Comparison of ENCODE assay signal across 9 mouse cellular contexts in genomic region chr11:113778733-113779679, GRCm38 (mm10). TPM values are rescaled to one million over a fixed set of nuclear protein-coding genes. Genes with fewer than 3 reads are reported as not detected.
DNase-seq lines count a peak whose midpoint lies in the region; ATAC-seq and TF ChIP-seq lines count a peak whose summit lies in the region.
"Had no signal": no experiment of that assay in that cellular context is flagged by ENCODE, and none has a peak within 500 bp of the region (broad histone marks: within the 10 kb centered on the region; RNA-seq: fewer than 3 reads in every experiment).

No protein-coding gene starts in this region.

- no peak for TF ChIP-seq CTCF in hindbrain, postnatal 0 days (IDR thresholded peaks at IDR 0.05; ENCODE audit: low read depth)
- TF ChIP-seq CTCF in lung, postnatal 0 days (IDR thresholded peaks at IDR 0.05), result peak; percentile 22

- no peak for TF ChIP-seq EP300 in lung, postnatal 0 days (IDR thresholded peaks at IDR 0.05)

- ATAC-seq in hindbrain, postnatal 0 days, result peak; percentile 47; the same call in 1 of the 2 replicates
- ATAC-seq in lung, postnatal 0 days, result peak; percentile 39

- no peaks in the 10 kb centered on the region for H3K36me3 ChIP-seq in hindbrain, postnatal 0 days (ENCODE audit: insufficient read depth, low read length)
- H3K36me3 ChIP-seq in lung, postnatal 0 days (ENCODE audit: insufficient read depth, low read length), result no peaks in the 10 kb centered on the region

- H3K4me2 ChIP-seq in hindbrain, postnatal 0 days (ENCODE audit: low read depth, low read length), result no peak overlapping the region
- H3K4me2 ChIP-seq in lung, postnatal 0 days (replicated peaks; ENCODE audit: low read depth, low read length), result peak overlapping the region; percentile 9; the same call in 1 of the 2 replicates
- H3K4me2 ChIP-seq: limb, embryonic 15.5 days had no signal

- no peak overlapping the region for H3K4me3 ChIP-seq in hindbrain, postnatal 0 days (ENCODE audit: low read length)
- H3K4me3 ChIP-seq in lung, postnatal 0 days (ENCODE audit: low read depth, low read length), result no peak overlapping the region
- H3K4me3 ChIP-seq: limb, embryonic 15.5 days had no signal

- no peak overlapping the region for H3K27ac ChIP-seq in hindbrain, postnatal 0 days
- H3K27ac ChIP-seq in lung, postnatal 0 days (ENCODE audit: low read length), result peak overlapping the region; percentile 60
- H3K27ac ChIP-seq: limb, embryonic 15.5 days had no signal

- no peaks in the 10 kb centered on the region for H3K27me3 ChIP-seq in hindbrain, postnatal 0 days (ENCODE audit: insufficient read depth, low read length)
- H3K27me3 ChIP-seq in lung, postnatal 0 days (replicated peaks; ENCODE audit: insufficient read depth, low read length), result no peaks in the 10 kb centered on the region
- H3K27me3 ChIP-seq: limb, embryonic 15.5 days had no signal

- H3K9ac ChIP-seq in hindbrain, postnatal 0 days (replicated peaks; ENCODE audit: low read length), result no peak overlapping the region
- no peak overlapping the region for H3K9ac ChIP-seq in lung, postnatal 0 days (replicated peaks; ENCODE audit: low read depth)
- H3K9ac ChIP-seq: limb, embryonic 15.5 days had no signal

- DNase-seq in thymus, postnatal 25 days, result peak; percentile 45
- DNase-seq in thymus, adult 18-20 months, result no peak
- DNase-seq in gastrocnemius, adult 8-10 months (ENCODE audit: low spot score in 2 of 2), result peak; percentile 45 to 60
- no peak for DNase-seq in hindbrain, postnatal 0 days (ENCODE audit: low spot score)
- DNase-seq in lung, postnatal 0 days (ENCODE audit: low spot score), result peak; percentile 33
- no peak for DNase-seq in spleen, adult 18-20 months
- DNase-seq in layer of hippocampus, adult 11-12 months (ENCODE audit: low spot score), result no peak
- DNase-seq in left cerebral cortex, adult 11 months (ENCODE audit: low spot score), result no peak

- 20% methylated on average over 20 of the region's 20 CpGs for WGBS in hindbrain, postnatal 0 days
- WGBS in lung, postnatal 0 days, result 43% methylated on average over 20 of the region's 20 CpGs

- no peaks in the 10 kb centered on the region; the same call in 1 of the 2 replicates for H3K4me1 ChIP-seq in hindbrain, postnatal 0 days (ENCODE audit: insufficient read depth, low read length)
- H3K4me1 ChIP-seq in lung, postnatal 0 days (ENCODE audit: insufficient read depth, low read depth, low read length), result peaks cover 8% of the 10 kb centered on the region; the same call in 1 of the 2 replicates

- no peaks in the 10 kb centered on the region for H3K9me3 ChIP-seq in hindbrain, postnatal 0 days (ENCODE audit: low read length)
- no peaks in the 10 kb centered on the region for H3K9me3 ChIP-seq in lung, postnatal 0 days (ENCODE audit: low read length)
- H3K9me3 ChIP-seq: limb, embryonic 15.5 days had no signal

RNA-seq across cellular contexts. Expression of gene Cdc42ep4, which starts 27.3 kb away (rescaled TPM):
- total RNA-seq in gastrocnemius, adult 8-10 months (2022), result 1 to 10 TPM; 2.8 to 6.4 (median 5.0) TPM
- 104 and 116 TPM in 2 replicates for total RNA-seq in hindbrain, postnatal 0 days (2014; rRNA removed)
- 55.7 and 56.4 TPM in 2 replicates for polyA plus RNA-seq in hindbrain, postnatal 0 days (2015; fragmentation: Nextera tagmentation; extraction: Ambion mirVana)
- 92.8 and 116 TPM in 2 replicates for polyA plus RNA-seq in lung, postnatal 0 days (2015; fragmentation: Nextera tagmentation; extraction: Ambion mirVana)

Comparison
In these comparisons a context has a peak if more than half of its experiments do, and no peak if none do; other contexts are left out.
1. DNase-seq: peak in thymus, postnatal 25 days (single experiment), gastrocnemius, adult 8-10 months (2 of 2) and lung, postnatal 0 days (single experiment); none in thymus, adult 18-20 months (0 of 2), hindbrain, postnatal 0 days (single experiment), spleen, adult 18-20 months (0 of 2), layer of hippocampus, adult 11-12 months (single experiment) and left cerebral cortex, adult 11 months (single experiment).
2. RNA of gene Cdc42ep4, which starts 27.3 kb away (total RNA-seq): 104 to 116 TPM in hindbrain, postnatal 0 days; 2.8 to 6.4 TPM in gastrocnemius, adult 8-10 months; every median in the first group is over 10 times any median in the second.